Mouse (Mus musculus) fat pad, adult 2 months (tissue): ENCODE results near the gene Cd274.
"Not testable (repeated sequence)": the region's sequence is repeated elsewhere in the genome, so short reads cannot be mapped to it uniquely, and the experiment has no call there.

Experiments used
- DNase-seq: peaks from one replicate; pipeline ENCODE4 v3.0.0-alpha.2; 2011; ENCODE audit warnings: low read depth, low spot score; ENCODE audit errors: extremely low read depth

The Cd274 gene

GRCm38 (mm10) chr19:29390483-29390882 lies 23.2 kb downstream of the Cd274 start:
- no peak for DNase-seq

DNA sequence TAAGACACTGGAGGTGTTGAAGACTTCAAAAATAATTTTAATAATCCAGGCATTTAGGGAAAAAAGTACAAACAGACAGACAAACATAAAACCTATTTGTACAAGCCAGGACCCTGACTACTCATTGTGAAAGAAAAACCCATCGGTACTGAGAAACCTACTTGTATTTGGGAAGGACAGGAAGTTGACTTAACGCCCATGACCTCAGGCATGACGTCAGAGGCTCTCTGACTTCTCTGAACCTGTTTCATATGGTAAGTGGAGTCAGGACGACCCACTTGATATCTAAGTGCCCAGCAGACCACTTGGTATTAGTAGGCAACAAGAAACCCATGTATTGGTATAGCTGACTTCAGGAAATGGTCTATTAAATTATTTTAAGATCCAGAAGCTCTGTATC lies 24.0 kb downstream of the Cd274 start:
- DNase-seq, result no peak

DNA sequence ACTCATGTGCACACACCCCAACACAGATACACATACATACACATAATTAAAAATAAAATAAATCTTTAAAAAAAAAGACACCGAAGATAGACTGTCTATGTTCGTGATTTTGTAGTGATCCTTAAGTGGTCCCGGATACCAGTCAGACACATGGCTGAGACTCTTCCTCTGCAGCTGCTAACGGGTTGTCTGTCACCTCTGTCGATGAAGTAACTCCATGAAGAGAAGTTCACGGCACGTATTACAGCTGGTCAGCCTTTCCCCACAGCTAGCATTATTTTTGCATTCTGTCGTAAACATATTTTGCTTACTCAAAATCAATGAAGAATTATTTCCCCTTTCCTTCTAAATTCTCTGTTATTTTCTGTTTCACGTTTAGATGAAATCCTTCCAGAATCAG lies 26.1 kb downstream of the Cd274 start:
- no peak for DNase-seq

DNA sequence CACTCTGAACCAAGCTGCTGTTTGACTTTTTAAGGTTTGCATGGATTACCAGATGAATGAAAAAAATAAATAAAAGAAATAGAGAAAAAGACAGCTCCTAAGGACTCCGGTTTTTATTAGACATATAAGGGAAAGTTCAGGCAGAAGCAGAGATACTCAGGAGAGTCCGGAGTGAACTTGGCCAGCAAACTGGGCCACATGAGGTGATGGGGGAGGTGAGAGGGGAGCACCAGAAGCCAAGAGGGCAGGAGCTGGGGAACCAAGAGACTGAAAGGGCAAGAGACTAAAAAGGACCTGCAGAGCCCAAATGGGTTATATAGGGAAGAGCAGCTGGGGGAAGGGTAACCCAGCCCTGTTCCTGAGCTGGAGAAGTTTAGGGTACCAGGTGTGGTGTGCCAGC lies 27.5 kb downstream of the Cd274 start:
- no peak for DNase-seq

DNA sequence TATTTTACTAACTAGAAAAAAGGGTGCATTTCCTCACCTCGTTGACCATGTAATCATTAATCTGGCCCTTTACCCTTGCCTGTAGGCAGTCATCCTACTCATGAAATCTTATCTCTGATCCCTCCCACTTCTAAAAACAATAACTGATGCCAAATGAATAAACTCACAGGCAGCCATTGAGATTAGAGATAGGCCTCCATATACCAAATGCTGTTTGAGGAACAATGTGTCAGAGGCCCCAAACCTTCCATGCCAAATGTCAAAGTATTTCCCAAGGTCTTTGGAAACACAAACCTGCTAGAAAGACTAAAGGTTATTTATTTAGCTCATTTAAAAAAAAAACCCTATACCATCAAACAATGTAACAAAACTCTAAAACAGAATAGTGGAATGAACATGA lies 29.1 kb downstream of the Cd274 start:
- DNase-seq, result peak; percentile 74

DNA sequence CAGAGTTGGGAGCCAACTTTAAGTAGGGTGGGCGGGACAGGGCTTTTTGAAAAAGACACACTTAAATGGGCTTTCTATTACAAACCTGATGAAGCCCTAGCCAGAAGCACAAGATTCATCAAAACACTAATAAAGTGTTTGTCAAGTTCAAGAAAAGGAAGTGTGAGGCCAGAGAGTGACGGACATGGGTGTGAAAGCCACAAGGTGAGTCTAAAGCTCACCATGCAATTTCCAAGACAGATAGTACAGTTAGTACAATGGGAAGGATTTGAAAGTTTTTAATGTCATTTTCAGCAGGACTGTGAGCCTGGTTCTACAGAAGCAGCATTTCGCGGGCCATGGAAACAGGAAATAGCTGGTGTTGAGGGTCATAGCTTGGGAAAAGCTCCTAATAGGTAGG lies 32.5 kb downstream of the Cd274 start:
- DNase-seq, result no peak

DNA sequence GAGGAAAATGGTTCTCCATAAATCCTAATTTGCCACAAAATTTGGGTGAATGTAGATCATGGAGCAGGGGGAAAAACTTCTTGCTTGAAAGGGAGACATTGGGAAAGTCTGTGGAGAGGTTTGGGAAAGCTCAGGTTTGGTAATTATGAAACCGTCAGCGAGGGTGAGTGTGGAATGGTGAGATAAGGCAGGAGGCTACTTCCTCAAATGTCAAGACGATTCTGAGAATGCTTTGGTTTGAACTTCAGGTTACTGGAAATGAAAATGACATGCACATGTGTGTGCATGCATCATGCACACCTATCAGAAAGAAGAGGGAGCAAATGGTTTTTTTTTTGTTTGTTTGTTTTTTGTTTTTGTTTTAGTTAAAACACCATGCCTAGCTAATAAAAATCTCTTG lies 33.2 kb downstream of the Cd274 start:
- DNase-seq, result no peak

GRCm38 (mm10) chr19:29402621-29403020 lies 35.4 kb downstream of the Cd274 start:
- DNase-seq, result no peak

- DNase-seq, result no peak
These were observed 36.0 kb downstream of the Cd274 start for GRCm38 (mm10) chr19:29403251-29403650.

- DNase-seq, result no peak
These were observed 38.1 kb downstream of the Cd274 start for GRCm38 (mm10) chr19:29405388-29405787.

DNA sequence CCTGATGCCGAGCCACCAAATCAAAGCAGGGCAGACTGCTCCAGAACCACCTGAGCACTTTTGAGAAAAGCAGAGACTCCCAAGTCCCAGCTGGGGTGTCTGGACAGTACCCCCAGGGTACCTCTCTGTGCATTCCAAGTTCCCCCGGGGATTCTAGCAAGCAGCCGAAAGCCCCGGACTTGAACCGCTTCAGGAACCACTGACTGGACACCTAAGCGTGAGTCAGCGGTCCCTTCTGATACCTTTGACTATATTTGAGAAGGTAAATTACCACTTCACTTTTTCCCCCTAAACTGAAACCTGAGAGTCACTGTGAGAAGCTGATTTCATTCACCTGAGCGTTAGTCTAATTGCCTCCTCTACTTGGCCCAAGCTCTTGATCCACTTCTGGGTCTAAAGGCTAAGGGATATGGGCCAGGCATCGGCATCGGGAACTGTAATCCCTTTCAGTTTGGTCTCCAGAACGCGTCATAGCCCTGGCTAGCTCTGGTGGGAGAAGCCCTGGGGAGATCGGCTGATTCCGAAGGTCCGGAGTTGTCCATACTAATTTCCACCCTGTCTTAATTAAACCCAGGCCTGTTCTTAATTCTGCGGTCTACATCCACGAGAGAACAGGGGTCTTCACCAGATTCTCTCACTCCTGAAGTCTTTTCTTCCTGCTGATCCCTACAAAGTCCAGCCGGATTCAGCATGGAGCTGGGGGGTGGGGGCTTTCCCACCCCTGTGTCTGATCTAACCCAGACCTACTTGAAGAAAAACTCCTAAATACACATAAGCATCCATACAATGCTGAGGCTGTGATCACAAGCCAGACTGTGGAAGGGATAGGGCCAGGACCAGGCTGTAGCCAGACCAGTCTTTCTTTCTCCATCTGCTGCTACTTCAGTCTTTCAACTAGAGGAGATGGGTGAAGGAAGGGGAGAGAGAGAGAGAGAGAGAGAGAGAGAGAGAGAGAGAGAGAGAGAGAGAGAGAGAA lies 39.1 kb downstream of the Cd274 start:
- no peak for DNase-seq

GRCm38 (mm10) chr19:29410619-29411018 lies 43.4 kb downstream of the Cd274 start, which contains the start of gene Pdcd1lg2:
Pdcd1lg2 (plus strand) TSS chr19:29410919.
- no peak for DNase-seq

DNA sequence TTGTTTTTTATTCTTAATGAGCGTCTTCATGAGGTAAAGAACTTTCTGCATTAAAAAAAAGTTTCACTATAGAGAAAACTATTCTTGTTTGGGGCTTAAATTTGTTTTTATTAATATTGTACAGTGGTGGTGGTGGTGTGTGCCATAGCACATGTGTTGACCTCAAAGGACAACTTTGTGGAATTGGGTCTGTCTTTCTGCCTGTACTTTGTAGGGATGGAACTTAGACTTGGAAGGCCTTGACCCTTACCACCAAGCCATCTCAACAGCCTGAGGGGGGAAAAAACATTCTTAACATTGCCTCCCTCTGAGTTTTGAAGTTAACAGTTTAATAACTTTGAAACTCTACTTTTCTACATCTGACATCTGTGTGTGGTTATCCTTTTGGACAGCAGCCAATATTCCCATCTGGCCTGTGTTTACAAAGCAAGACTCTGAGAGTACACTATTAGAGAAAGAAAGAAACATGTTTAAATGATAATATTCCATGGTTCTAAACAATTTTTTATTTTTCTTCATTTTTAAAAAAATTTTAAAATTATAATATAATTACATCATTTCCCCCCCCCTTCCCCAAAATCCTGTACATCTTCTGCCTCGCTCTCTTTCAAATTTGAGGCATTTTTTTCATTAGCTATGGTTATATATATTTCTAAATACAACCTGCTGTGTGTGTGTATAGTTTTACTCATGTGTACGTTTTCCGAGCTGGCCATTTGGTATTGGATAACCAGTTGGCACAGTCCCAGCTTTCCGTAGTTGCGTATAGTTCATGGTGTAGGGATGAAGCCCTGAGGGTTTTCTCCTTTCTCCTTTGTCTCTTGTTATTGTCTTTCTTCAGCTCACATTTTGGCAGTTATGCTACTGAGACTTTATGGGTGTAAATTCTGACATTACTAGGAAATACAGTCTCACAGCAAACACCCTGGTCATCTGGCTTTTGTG lies 45.5 kb downstream of the Cd274 start:
- DNase-seq, result no peak

- no peak for DNase-seq
These were observed 47.3 kb downstream of the Cd274 start for GRCm38 (mm10) chr19:29414513-29414912.

DNA sequence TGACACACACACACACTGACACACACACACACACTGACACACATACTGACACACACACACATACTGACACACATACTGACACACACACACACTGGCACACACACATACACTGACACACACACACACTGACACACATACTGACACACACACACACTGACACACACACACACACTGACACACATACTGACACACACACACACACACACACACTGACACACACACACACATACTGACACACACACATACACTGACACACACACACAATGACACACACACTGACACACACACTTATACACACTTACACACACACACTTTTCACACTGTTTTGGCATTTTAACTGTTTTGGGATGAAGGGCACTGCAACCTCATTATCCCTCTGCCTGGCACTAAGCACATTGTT lies 47.7 kb downstream of the Cd274 start:
- not testable (repeated sequence) for DNase-seq

- DNase-seq, result no peak
These were observed 49.2 kb downstream of the Cd274 start for GRCm38 (mm10) chr19:29416393-29416902.

GRCm38 (mm10) chr19:29417188-29417587 lies 49.9 kb downstream of the Cd274 start:
- DNase-seq, result no peak

DNA sequence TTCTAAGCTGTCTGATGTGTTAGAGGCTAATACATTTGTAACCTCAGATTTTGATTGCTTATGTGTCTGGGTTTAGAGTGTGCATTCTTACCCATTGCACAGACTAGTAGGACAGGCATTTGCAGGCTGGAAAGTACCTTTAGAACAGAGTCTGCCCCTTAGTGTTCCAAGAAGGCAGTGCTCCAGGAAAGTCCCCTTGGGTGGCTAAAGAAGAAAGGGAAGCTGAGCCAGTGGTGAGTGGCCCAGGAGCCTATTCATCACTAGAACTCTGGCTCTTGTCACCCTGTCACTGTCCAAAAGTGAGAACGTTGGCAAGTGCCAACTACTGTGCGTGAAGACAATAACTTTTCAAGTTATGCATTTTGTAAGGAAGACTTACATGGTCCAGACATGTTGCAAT lies 50.6 kb downstream of the Cd274 start:
- no peak for DNase-seq

DNA sequence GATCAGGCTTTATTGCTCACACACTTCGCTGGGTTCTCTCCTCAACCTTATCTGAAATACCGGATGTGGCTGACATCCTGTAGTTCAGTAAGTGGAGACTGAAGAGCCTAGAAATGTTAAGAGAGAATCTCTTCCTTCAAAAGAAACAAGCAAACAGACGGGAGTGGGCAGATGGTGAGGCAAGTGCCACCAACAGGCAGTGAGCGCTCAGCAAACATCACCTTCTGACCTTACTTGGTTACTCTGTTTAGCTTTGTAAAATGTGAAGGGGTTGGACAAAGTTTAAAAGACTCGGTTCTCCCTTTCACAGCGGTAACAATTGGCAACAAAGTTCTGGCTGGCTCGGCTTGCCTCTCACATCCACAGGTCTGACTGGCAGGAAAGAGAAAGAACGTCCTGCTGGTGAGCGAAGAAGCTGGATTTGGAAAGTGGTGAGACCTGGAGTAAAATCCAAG lies 51.4 kb downstream of the Cd274 start:
- no peak for DNase-seq

- no peak for DNase-seq
These were observed 52.3 kb downstream of the Cd274 start for GRCm38 (mm10) chr19:29419506-29419905.

DNA sequence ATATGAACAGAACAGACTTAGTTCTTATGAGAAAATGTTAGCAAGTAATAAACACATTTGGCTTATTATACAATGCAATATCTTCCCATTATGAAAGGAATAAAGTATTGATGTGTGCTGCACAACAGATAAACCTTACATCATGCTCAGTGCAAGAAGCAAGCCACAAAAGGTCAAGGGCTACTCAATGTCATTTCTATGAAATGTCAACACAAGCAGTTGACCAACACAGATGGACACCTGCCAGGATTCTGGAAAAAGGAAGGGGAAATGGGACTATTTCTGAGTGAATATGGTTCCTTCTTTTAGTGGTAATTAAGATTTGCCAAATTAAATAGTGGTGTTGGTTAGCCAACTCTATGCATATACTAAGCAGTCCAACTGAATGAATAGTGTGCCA lies 52.7 kb downstream of the Cd274 start:
- no peak for DNase-seq
